ENCODE assay signal across 8 mouse cellular contexts in genomic region chr16:4879101-4879707, GRCm38 (mm10). TPM values are rescaled to one million over a fixed set of nuclear protein-coding genes. Genes with fewer than 3 reads are reported as not detected.
DNase-seq lines count a peak whose midpoint lies in the region; ATAC-seq and TF ChIP-seq lines count a peak whose summit lies in the region.

No protein-coding gene starts in this region.

- H3K4me3 ChIP-seq in midbrain, embryonic 14.5 days (replicated peaks; ENCODE audit: low read depth, low read length) = peak overlapping the region; percentile 78
- peak overlapping the region; percentile 89 for H3K4me3 ChIP-seq in stomach, embryonic 16.5 days (replicated peaks; ENCODE audit: low read length)

- H3K27ac ChIP-seq in midbrain, embryonic 14.5 days (replicated peaks; ENCODE audit: low read depth, low read length) = peak overlapping the region; percentile 97
- H3K27ac ChIP-seq in stomach, embryonic 16.5 days (ENCODE audit: low read length) = peak overlapping the region; percentile 100

- peaks cover 14% of the 10 kb centered on the region for H3K36me3 ChIP-seq in midbrain, embryonic 14.5 days (ENCODE audit: control insufficient read depth, insufficient read depth, low read length)
- 0 out of 2 replicates have a peak, but pooled peaks cover 3% of the 10 kb centered on the region for H3K36me3 ChIP-seq in stomach, embryonic 16.5 days (ENCODE audit: control insufficient read depth, insufficient read depth, low read length)

- intact Hi-C loops in left cerebral cortex, postnatal 36 days (cut with DNase I) = loop anchor here (2.0 kb wide), 1 partner anchor 34 kb away; no protein-coding TSS in a partner anchor

- ATAC-seq in midbrain, embryonic 14.5 days (ENCODE audit: low FRiP score, low TSS enrichment) = peak; percentile 28
- peak; percentile 4 for ATAC-seq in stomach, embryonic 16.5 days (ENCODE audit: insufficient read depth, low FRiP score)

- under 1% methylated on average over 53 of the region's 54 CpGs for whole genome bisulfite sequencing in midbrain, embryonic 14.5 days
- under 1% methylated on average over 51 of the region's 54 CpGs for WGBS in stomach, embryonic 16.5 days

- no peak for TF ChIP-seq CTCF in brain, embryonic 14.5 days (IDR thresholded peaks at IDR 0.05; ENCODE audit: borderline replicate concordance, extremely low read depth, insufficient read depth, insufficient read length)

- H3K27me3 ChIP-seq in midbrain, embryonic 14.5 days (ENCODE audit: control insufficient read depth, insufficient read depth, low read length) = no peaks in the 10 kb centered on the region
- no peaks in the 10 kb centered on the region for H3K27me3 ChIP-seq in stomach, embryonic 16.5 days (ENCODE audit: control insufficient read depth, insufficient read depth, low read length)

- peak overlapping the region; percentile 80 for H3K9ac ChIP-seq in midbrain, embryonic 14.5 days (replicated peaks; ENCODE audit: low read length)
- H3K9ac ChIP-seq in stomach, embryonic 16.5 days (ENCODE audit: low read length) = peak overlapping the region; percentile 93

- peak overlapping the region; percentile 90 for H3K4me2 ChIP-seq in midbrain, embryonic 14.5 days (ENCODE audit: low read length)
- H3K4me2 ChIP-seq in stomach, embryonic 16.5 days (ENCODE audit: low read depth, low read length) = peak overlapping the region; percentile 81

- H3K4me1 ChIP-seq in midbrain, embryonic 14.5 days (ENCODE audit: control insufficient read depth, insufficient read depth, low read length) = peaks cover 24% of the 10 kb centered on the region
- H3K4me1 ChIP-seq in stomach, embryonic 16.5 days (ENCODE audit: control insufficient read depth, insufficient read depth, low read length) = peaks cover 32% of the 10 kb centered on the region

- H3K9me3 ChIP-seq in midbrain, embryonic 14.5 days (ENCODE audit: control insufficient read depth, low read length) = no peaks in the 10 kb centered on the region
- no peaks in the 10 kb centered on the region for H3K9me3 ChIP-seq in stomach, embryonic 16.5 days (replicated peaks; ENCODE audit: control insufficient read depth, low read length)

- DNase-seq in embryo, embryonic 10 days (ENCODE audit: low spot score) = peak; percentile 60
- no peak for DNase-seq in embryo, embryonic 9.5 days (ENCODE audit: extremely low spot score)
- DNase-seq in 416B (ENCODE audit: low read depth) = peak; percentile 59
- DNase-seq in brain, embryonic 14.5 days (ENCODE audit: low read depth) = peak; percentile 65
- DNase-seq in frontal cortex, postnatal 14 days (ENCODE audit: low spot score in 2 of 2) = peak; percentile 42 to 55
- DNase-seq in left cerebral cortex, postnatal 36 days (ENCODE audit: low spot score in 2 of 2) = peak; percentile 55 to 64
- peak; percentile 72 for DNase-seq in midbrain, embryonic 14.5 days

- no peak for TF ChIP-seq POLR2A in brain, embryonic 14.5 days (IDR thresholded peaks at IDR 0.05; ENCODE audit: borderline replicate concordance, extremely low read depth, insufficient read depth, insufficient read length, poor library complexity, severe bottlenecking)

RNA-seq across cellular contexts. Expression of gene Ubald1, which starts 0.9 kb away (rescaled TPM):
- polyA plus RNA-seq in brain, embryonic 14.5 days (2012; rRNA removed) = 25.7 and 46.5 TPM in 2 replicates
- total RNA-seq in left cerebral cortex, postnatal 36 days (2021) = 10 to 100 TPM; 83.9 to 86.9 TPM
- polyA plus RNA-seq in midbrain, embryonic 14.5 days (2014; fragmentation: Nextera tagmentation; extraction: Ambion mirVana) = 49.4 and 53.2 TPM in 2 replicates
- 31.5 and 36.3 TPM in 2 replicates for polyA plus RNA-seq in stomach, embryonic 16.5 days (2015; fragmentation: Nextera tagmentation; extraction: Ambion mirVana)

RNA-seq across cellular contexts. Expression of gene Mgrn1, which starts 6.8 kb away (rescaled TPM):
- polyA plus RNA-seq in brain, embryonic 14.5 days (2012; rRNA removed) = 152 and 169 TPM in 2 replicates
- total RNA-seq in left cerebral cortex, postnatal 36 days (2021) = 100 to 1,000 TPM; 207 to 218 TPM
- 117 and 123 TPM in 2 replicates for polyA plus RNA-seq in midbrain, embryonic 14.5 days (2014; fragmentation: Nextera tagmentation; extraction: Ambion mirVana)
- polyA plus RNA-seq in stomach, embryonic 16.5 days (2015; fragmentation: Nextera tagmentation; extraction: Ambion mirVana) = 81.1 and 87.7 TPM in 2 replicates

RNA-seq across cellular contexts. Expression of gene 4930562C15Rik, which starts 44.0 kb away (rescaled TPM):
- not detected in 2 replicates for polyA plus RNA-seq in brain, embryonic 14.5 days (2012; rRNA removed)
- total RNA-seq in left cerebral cortex, postnatal 36 days (2021) = not detected
- polyA plus RNA-seq in midbrain, embryonic 14.5 days (2014; fragmentation: Nextera tagmentation; extraction: Ambion mirVana) = 0.42 and 0.61 TPM in 2 replicates
- polyA plus RNA-seq in stomach, embryonic 16.5 days (2015; fragmentation: Nextera tagmentation; extraction: Ambion mirVana) = 0.27 and 0.47 TPM in 2 replicates

RNA-seq across cellular contexts. Expression of gene Nudt16l1, which starts 59.4 kb away (rescaled TPM):
- polyA plus RNA-seq in brain, embryonic 14.5 days (2012; rRNA removed) = 102 and 141 TPM in 2 replicates
- total RNA-seq in left cerebral cortex, postnatal 36 days (2021) = 10 to 100 TPM; 70.6 to 77.8 TPM
- 116 and 122 TPM in 2 replicates for polyA plus RNA-seq in midbrain, embryonic 14.5 days (2014; fragmentation: Nextera tagmentation; extraction: Ambion mirVana)
- 125 and 136 TPM in 2 replicates for polyA plus RNA-seq in stomach, embryonic 16.5 days (2015; fragmentation: Nextera tagmentation; extraction: Ambion mirVana)
